Mouse (Mus musculus) T-cell, adult 2 months (primary cell): ENCODE measurements around the gene Fsd2.
A peak's percentile ranks its signal among the peaks of the same experiment; 100 is the strongest.

Experiments used
- DNase-seq: peaks from one replicate; pipeline ENCODE4 v3.0.0; 2022; ENCODE audit warnings: low spot score

The Fsd2 gene

DNA sequence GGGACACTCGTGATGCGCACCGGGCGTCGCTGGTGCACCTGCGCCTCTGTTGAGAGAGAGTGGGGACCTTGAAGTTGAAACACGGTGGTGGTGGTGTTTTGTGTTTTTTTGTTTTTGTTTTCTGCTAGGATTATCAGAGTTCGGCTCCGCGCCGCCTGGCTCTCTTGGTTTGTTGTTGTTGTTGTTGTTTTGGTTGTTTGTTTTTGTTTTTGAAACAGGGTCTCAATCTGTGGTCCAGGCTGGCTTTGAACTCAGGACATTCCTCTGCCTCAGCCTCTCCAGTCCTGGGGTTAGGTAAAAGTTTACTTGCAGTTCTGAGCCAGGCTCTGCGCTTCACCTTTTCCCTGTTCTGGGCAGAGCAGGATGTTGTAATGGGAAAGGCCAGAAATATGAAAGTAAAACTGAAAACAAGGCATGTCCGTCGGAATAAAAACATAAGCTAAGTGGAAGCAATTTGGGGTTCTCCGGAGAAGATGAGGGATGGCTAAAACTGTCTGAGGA, 5.2 kb upstream of the Fsd2 start:
- DNase-seq: no peak

DNA sequence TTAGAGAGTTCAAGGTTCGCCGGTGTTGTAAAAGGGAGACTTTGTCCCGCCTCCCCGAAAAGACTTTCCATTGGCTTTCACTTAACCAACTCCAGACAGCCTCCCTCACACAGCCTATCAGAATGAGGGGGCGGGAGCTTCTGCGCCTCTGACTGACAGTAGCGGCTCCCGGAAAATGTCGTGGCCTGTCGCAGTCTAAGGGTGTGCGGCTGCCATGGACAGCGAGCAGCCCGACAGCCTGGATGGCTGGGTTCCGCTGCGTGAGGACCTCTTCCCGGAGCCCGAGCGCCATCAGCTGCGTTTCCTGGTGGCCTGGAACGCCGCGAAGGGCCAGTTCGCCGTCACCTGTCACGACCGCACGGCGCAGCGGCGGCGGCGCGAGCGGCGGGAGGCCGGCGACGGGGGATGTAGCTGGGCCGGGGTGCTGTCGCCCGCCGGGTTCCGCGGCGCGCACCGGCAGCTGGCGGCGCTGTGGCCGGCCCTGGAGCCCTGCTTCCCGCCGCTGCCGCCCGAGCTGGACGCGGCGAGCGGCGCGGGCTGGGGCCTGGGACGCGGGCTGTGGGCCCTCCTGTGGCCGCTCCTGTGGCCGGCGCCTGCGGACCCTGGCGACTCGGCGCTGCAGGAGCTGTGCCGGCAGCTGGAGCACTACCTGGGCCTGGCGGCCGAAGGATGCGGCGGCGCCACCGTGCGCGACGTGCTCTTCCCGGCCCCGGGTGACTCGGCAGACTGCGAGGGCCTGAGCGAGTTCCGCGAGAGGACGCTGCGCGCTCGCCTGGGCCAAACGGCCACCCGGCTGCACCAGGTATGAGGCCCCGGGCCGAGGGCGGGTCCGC, 4.6 kb upstream of the Fsd2 start, which contains the start of gene Whamm:
Gene Whamm (plus strand): TSS at position 159 of the 833 bp plus-strand sequence.
- peak; percentile 92 for DNase-seq

GRCm38 (mm10) chr7:81570752-81571107, 4.0 kb upstream of the Fsd2 start:
- no peak for DNase-seq

DNA sequence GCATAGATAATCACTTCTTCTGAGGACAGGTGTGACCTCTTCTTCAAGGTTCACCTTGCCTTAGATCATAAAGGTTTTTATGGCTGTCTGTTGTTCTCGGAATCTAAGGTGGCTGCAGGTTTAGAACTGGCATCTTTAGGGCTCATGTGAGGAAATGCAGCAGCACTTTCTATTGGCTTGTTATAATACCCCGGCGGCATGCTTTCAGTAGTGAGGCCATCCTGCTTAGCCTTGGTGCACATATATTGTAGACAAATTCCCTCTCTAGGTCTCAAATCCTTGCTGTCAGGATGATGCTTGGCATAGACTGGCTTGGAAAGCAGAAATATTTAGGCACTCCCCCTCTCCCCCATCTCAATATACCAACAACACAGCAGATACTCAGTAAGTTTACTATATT, 3.5 kb upstream of the Fsd2 start:
- DNase-seq: no peak

DNA sequence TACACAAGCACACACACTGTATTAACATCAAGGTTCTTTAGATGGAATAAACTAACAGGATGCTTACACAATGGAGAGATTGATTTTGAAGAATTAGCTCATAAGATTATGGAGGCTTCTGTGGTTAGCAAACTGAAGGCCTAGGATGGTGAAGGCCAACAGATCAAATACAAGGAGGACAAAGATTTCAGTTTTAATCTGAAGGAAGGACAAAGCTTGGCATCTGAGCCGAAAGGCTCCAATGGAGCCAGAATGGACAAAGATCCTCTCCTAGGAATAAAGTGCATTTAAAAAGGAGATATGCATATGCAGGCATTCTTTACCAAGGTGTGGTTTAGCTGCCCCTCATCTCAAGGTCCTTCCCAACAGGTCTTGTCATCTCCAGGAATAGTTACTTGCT, 3.1 kb upstream of the Fsd2 start:
- no peak for DNase-seq

- no peak for DNase-seq
Observed at GRCm38 (mm10) chr7:81567396-81567795, 652 bp upstream of the Fsd2 start.

DNA sequence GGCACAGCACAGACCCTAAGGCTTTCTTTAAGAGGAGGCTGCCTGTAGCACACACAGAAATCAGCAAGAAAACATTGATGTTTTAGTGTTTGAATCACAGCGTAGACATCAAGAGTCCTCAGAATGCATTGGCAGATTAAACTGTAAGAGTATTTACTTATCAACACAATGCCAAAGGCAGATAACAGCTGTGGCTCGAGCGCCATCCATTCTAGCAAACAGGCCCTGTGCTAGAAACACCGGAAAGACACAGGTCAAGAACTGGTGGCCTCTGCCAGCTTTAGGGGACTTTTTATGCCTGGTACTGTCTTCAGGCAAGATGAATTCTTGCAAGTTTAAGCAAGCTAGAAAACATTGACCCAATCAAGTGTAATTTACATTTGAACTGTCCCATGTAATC, 412 bp downstream of the Fsd2 start:
- no peak for DNase-seq

DNA sequence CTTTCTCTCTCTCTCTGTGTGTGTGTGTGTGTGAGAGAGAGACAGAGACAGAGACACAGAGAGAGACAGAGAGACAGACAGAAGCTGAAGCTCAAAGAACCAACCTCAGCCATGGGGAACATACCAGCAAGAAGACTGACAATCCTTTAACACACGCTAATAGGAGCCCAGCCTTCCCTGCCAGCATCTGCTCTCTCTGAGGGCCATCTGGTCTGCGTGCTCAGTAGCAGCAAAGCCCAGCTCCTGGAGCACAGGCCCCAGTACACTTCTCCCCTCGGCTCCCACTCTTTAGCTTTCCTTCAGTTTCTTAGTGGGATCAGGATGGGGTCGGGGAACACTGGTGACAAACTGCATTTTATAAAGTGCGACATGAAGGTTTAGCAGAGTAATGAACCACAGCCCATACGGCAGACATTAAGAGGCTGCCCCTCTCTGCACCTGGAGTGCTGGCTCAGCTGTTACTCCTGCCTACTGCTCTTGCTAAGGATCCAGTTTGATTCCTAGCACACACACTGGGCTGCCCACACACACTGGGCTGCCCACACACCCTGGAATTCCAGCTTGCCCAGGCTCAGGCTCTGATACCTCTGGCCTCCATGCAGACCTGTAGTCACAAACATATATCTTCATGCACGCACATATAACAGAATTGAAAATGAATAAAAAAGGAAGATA, 1.2 kb downstream of the Fsd2 start:
- no peak for DNase-seq

DNA sequence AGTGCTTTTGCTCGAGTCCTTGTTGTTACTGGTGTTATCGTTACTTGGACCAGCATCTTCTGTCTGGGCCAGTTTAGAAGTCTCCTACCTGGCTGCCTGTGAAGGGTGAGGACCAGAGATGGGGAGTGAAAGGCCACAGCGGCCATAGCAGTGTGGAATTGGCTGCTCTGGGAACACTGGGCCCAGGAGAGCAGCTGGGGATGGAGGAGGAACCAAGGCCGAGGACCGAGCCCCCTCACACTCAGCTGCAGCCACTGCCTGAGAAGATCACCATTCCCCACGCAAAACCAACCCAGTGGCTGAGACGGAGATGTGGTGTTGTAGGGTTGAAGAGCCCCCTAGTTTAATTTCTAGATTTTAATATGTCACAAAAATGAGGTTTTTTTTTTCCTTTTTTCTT, 2.0 kb downstream of the Fsd2 start:
- DNase-seq: no peak

DNA sequence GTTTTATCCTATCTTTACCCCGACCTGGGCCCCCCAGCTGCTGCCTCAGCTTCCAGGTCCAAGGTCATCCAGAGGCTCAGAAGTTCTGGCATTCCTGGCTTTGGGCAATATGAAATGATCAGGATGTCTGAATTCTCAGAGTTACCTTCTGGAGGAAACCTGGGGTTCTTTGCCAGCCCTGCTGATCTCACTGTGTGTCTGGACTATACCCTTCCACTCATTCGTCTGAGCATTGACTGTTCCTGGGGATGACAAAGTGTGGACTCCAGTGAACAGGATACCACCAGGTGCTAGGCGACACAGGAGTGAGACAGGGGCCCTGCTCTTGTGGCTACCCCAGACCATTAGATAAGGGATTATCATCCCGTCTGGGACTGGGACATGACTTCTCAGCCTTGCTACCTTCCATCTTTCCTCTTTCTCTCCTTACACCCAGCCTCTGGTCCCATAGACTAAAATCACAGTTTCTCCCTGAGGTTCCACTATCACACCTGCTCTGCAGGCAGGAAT, 3.2 kb downstream of the Fsd2 start:
- DNase-seq: no peak

DNA sequence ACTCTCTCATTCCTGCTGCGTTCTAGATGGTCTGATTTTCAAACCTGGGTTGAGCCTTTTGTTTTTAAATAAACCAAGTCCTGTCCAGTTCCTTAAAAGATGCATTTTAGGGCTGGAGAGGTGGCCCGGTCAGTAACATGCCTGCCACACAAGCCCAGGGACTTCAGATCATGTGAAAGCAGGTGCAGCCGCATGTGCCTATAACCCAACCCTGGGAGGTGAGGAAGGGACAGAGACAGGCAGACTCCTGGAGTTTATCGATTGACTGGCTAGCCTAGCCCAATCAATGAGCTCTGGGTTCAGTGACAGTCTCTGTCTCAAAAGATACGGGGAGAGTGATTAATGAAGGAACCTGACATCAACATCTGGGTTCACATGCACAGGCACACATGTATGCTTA, 5.5 kb downstream of the Fsd2 start:
- no peak for DNase-seq

GRCm38 (mm10) chr7:81560101-81561049, 6.4 kb downstream of the Fsd2 start:
- no peak for DNase-seq

DNA sequence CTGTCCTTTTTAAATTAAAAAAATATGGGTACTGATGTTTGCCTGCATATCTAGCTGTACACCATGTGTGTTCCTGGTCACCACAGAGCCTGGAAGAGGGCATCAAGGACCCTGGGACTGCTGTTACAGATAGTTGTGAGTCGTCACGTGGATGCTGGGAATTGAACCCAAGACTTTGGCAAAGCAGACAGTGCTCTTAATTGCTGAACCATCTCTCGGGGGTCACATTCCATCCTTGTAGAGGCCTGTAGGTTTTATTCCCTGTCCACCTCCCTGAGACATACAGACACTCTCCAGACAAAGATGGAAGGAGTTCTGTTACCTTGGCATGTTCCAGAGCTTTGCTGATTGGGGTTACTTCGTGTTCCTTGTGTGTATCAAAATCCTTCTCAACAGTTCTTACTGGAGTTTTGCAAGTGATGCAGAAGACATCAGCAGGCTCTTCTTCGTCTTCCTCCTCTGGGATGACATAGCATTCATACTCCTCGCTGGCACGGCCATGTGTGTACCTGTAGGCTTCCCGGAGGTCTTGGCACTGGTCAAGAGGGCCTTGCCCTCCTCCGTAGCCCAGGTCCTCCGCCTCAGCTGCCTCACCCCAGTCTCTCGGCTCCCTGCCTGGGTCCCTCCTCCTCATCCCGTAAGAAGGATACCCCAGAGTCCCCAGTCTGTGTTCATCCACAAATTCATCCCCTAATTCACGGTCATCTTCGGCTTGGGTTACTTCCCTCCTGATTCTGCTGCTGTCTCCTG, 7.3 kb downstream of the Fsd2 start:
- no peak for DNase-seq

GRCm38 (mm10) chr7:81557985-81558360, 8.8 kb downstream of the Fsd2 start:
- no peak for DNase-seq

DNA sequence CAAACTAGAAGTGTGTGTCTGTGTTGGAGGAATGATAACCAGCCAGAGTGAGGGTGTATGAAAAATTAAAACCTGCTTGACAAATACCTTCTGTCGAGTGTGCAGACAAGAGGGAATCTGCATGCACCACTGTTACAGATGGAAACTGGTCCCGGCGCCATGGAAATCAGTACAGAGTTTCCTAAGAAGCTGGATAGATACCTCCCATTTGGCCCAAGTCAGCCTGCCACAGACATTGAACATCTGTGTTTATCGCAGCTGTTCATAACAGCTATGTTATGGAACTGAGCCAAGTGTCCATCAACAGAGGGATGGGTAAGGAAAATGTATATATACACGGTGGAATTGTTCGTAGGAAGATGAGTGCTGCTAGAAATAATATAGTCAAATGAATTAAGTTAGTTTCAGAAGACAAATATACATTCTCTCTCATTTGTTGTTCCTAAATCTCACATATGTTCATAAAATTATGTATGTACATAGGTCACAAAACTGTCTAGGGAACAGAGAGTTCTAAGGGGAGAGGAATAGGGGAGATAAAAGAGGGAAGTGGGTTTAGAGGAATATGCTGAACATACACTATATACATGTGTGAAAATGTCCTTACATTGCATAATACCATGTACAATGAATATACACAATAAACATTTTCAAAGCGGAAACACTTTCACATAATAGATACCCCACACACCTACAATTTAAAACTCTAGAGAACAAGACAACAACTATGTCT, 9.3 kb downstream of the Fsd2 start:
- DNase-seq: no peak

- DNase-seq: no peak
Observed at GRCm38 (mm10) chr7:81556839-81557238, 9.9 kb downstream of the Fsd2 start.

DNA sequence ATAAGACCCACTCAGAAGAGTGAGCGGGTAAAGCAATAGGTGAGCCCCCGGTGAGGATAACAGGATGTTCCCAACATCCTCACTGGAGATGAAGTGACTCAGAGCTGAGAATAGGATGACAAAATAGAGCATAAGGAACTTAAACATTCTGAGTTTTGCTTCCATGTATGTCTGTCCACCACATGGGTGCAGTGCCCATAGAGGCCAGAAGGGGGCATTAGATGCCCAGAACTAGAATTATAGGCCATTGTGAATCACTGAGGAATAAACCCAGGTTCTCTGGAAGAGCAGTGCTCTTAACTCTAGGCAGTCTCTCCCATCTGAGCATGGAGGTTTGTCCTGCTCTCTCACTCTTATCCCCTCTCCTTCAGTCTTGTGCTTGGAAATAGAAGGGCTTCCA, 12.4 kb downstream of the Fsd2 start:
- DNase-seq: no peak

- no peak for DNase-seq
Observed at GRCm38 (mm10) chr7:81553589-81553988, 13.2 kb downstream of the Fsd2 start.

GRCm38 (mm10) chr7:81548864-81549263, 17.9 kb downstream of the Fsd2 start:
- DNase-seq: no peak

DNA sequence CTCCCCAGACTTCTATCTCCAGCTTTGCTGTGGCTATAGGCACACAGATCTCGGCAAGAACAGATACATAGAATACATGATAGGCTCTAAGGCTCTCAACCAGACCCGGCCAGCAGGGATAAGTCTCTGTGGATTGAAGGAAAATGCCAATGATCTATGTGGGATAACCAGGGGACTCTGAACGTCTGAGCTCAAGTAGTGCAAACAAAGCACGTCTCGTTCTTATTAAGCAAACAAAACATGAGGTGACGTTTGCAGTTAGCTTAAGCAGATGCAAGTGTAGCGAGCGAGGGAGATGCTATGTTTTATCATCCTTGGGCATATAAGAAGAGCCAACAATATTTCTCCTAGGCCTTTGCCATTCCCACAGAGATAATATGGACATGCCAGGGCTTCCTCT, 23.8 kb downstream of the Fsd2 start:
- DNase-seq: no peak
